In genomic region chr12:54352963-54353606, GRCm38 (mm10) we compare ENCODE assay signal across 10 mouse cellular contexts.
A peak's percentile ranks its signal among the peaks of the same experiment; 100 is the strongest.
DNase-seq lines count a peak whose midpoint lies in the region; ATAC-seq lines count a peak whose summit lies in the region.
"Had no signal": no experiment of that assay in that cellular context is flagged by ENCODE, and none has a peak within 500 bp of the region (broad histone marks: within the 10 kb centered on the region; RNA-seq: fewer than 3 reads in every experiment).

No protein-coding gene starts in this region.

- 78% methylated on average over 10 of the region's 10 CpGs for WGBS in embryonic facial prominence, embryonic 11.5 days
- 62% methylated on average over 10 of the region's 10 CpGs for WGBS in intestine, embryonic 15.5 days
- WGBS in stomach, embryonic 14.5 days = 58% methylated on average over 10 of the region's 10 CpGs

- H3K36me3 ChIP-seq in embryonic facial prominence, embryonic 11.5 days (replicated peaks; ENCODE audit: control insufficient read depth, insufficient read depth, low read depth, low read length) = no peaks in the 10 kb centered on the region
- H3K36me3 ChIP-seq in intestine, embryonic 15.5 days = no peaks in the 10 kb centered on the region
- no peaks in the 10 kb centered on the region for H3K36me3 ChIP-seq in stomach, embryonic 14.5 days (ENCODE audit: control insufficient read depth, insufficient read depth, low read length)
- H3K36me3 ChIP-seq: embryonic facial prominence, embryonic 12.5 days; limb, embryonic 12.5 days had no signal

- H3K4me3 ChIP-seq in embryonic facial prominence, embryonic 11.5 days (ENCODE audit: low read depth, low read length) = no peak overlapping the region
- H3K4me3 ChIP-seq in intestine, embryonic 15.5 days (replicated peaks) = no peak overlapping the region
- no peak overlapping the region for H3K4me3 ChIP-seq in stomach, embryonic 14.5 days (ENCODE audit: low read depth, low read length)
- H3K4me3 ChIP-seq: embryonic facial prominence, embryonic 12.5 days; limb, embryonic 12.5 days had no signal

- DNase-seq in adrenal gland, postnatal 10 days = peak; percentile 31
- no peak for DNase-seq in adrenal gland, adult 18-20 months (ENCODE audit: low spot score in 2 of 2)
- DNase-seq in 3T3-L1 (ENCODE audit: low read depth, low spot score) = peak; percentile 57
- DNase-seq in embryonic facial prominence, embryonic 11.5 days (ENCODE audit: low spot score) = peak; percentile 50
- peak; percentile 15 to 36 for DNase-seq in left cerebral cortex, postnatal 36 days (ENCODE audit: low spot score in 2 of 2)

- no peaks in the 10 kb centered on the region for H3K9me3 ChIP-seq in embryonic facial prominence, embryonic 11.5 days (replicated peaks; ENCODE audit: control insufficient read depth, low read length)
- no peaks in the 10 kb centered on the region for H3K9me3 ChIP-seq in intestine, embryonic 15.5 days
- no peaks in the 10 kb centered on the region; the same call in 1 of the 2 replicates for H3K9me3 ChIP-seq in stomach, embryonic 14.5 days (ENCODE audit: control insufficient read depth, low read depth, low read length)
- H3K9me3 ChIP-seq: embryonic facial prominence, embryonic 12.5 days; limb, embryonic 12.5 days had no signal

- no peak for ATAC-seq in embryonic facial prominence, embryonic 11.5 days (replicated peaks; ENCODE audit: insufficient number of reproducible peaks, low FRiP score, low TSS enrichment, low read depth)
- no peak for ATAC-seq in intestine, embryonic 15.5 days
- ATAC-seq in stomach, embryonic 14.5 days (ENCODE audit: insufficient number of reproducible peaks, insufficient read depth, low FRiP score, low read depth) = no peak
- no peak for ATAC-seq in monocyte, adult 5-6 weeks (replicated peaks; ENCODE audit: insufficient number of reproducible peaks, low FRiP score, low TSS enrichment, poor library complexity, severe bottlenecking)

- intact Hi-C loops in left cerebral cortex, postnatal 36 days (cut with DNase I) = loop anchor here (5.0 to 10.0 kb wide), 3 partner anchors 134 to 246 kb away; no protein-coding TSS in a partner anchor

- no peak overlapping the region for H3K4me2 ChIP-seq in embryonic facial prominence, embryonic 11.5 days (ENCODE audit: low read depth, low read length)
- H3K4me2 ChIP-seq in intestine, embryonic 15.5 days (replicated peaks) = 0 out of 2 replicates have a peak overlapping the region, but pooled peaks have one; percentile 7
- H3K4me2 ChIP-seq in stomach, embryonic 14.5 days (replicated peaks; ENCODE audit: low read depth, low read length) = peak overlapping the region; percentile 20
- H3K4me2 ChIP-seq: embryonic facial prominence, embryonic 12.5 days; limb, embryonic 12.5 days had no signal

- H3K4me1 ChIP-seq in embryonic facial prominence, embryonic 11.5 days (ENCODE audit: control insufficient read depth, insufficient read depth, low read length) = no peaks in the 10 kb centered on the region
- H3K4me1 ChIP-seq in intestine, embryonic 15.5 days (replicated peaks) = peaks cover 13% of the 10 kb centered on the region
- H3K4me1 ChIP-seq in stomach, embryonic 14.5 days (ENCODE audit: control insufficient read depth, insufficient read depth, low read length) = 0 out of 2 replicates have a peak, but pooled peaks cover 7% of the 10 kb centered on the region

- no peak overlapping the region for H3K27ac ChIP-seq in embryonic facial prominence, embryonic 11.5 days (replicated peaks; ENCODE audit: low read depth, low read length)
- H3K27ac ChIP-seq in intestine, embryonic 15.5 days = no peak overlapping the region
- peak overlapping the region; percentile 7; the same call in 1 of the 2 replicates for H3K27ac ChIP-seq in stomach, embryonic 14.5 days (ENCODE audit: low read length)
- H3K27ac ChIP-seq: embryonic facial prominence, embryonic 12.5 days; limb, embryonic 12.5 days had no signal

- no peaks in the 10 kb centered on the region for H3K27me3 ChIP-seq in embryonic facial prominence, embryonic 11.5 days (ENCODE audit: control insufficient read depth, insufficient read depth, low read length)
- no peaks in the 10 kb centered on the region for H3K27me3 ChIP-seq in intestine, embryonic 15.5 days (replicated peaks)
- H3K27me3 ChIP-seq in stomach, embryonic 14.5 days (ENCODE audit: control insufficient read depth, insufficient read depth, low read length) = no peaks in the 10 kb centered on the region
- H3K27me3 ChIP-seq: embryonic facial prominence, embryonic 12.5 days; limb, embryonic 12.5 days had no signal

- H3K9ac ChIP-seq in embryonic facial prominence, embryonic 11.5 days (replicated peaks; ENCODE audit: low read length) = no peak overlapping the region
- H3K9ac ChIP-seq in intestine, embryonic 15.5 days = no peak overlapping the region
- H3K9ac ChIP-seq in stomach, embryonic 14.5 days (replicated peaks; ENCODE audit: low read depth, low read length) = no peak overlapping the region
- H3K9ac ChIP-seq: embryonic facial prominence, embryonic 12.5 days; limb, embryonic 12.5 days had no signal

Comparison
In these comparisons a context has a peak if more than half of its experiments do, and no peak if none do; other contexts are left out.
1. DNase-seq: peak in adrenal gland, postnatal 10 days (single experiment), 3T3-L1 (single experiment), embryonic facial prominence, embryonic 11.5 days (single experiment) and left cerebral cortex, postnatal 36 days (2 of 2); none in adrenal gland, adult 18-20 months (0 of 2).